Mouse (Mus musculus) limb, embryonic 10.5 days (tissue): Measurements from ENCODE around the gene Gm3233. TPM values are rescaled to one million over a fixed set of nuclear protein-coding genes. Genes with fewer than 3 reads are reported as not detected.
A peak's percentile ranks its signal among the peaks of the same experiment; 100 is the strongest.
"Not testable (repeated sequence)": the region's sequence is repeated elsewhere in the genome, so short reads cannot be mapped to it uniquely, and the experiment has no call there.

Experiments
- DNase-seq: peaks from one replicate; pipeline ENCODE4 v3.0.0-alpha.2; 2017; ENCODE audit warnings: low spot score
- H3K27ac ChIP-seq: fragments of 300-500 bp; sonication (generic); 2 replicates; pipeline ENCODE4 v1.5.1; 2016; ENCODE audit warnings: mild to moderate bottlenecking
- H3K27me3 ChIP-seq: fragments of 300-500 bp; sonication (generic); 2 replicates; pipeline ENCODE4 v1.6.1; 2016; ENCODE audit warnings: low read depth, mild to moderate bottlenecking; ENCODE audit not compliant: poor library complexity, severe bottlenecking
- H3K36me3 ChIP-seq: fragments of 300-500 bp; sonication (generic); 2 replicates; pipeline ENCODE4 v1.6.1; 2016; ENCODE audit warnings: mild to moderate bottlenecking, moderate library complexity
- H3K4me1 ChIP-seq: fragments of 300-500 bp; sonication (generic); 2 replicates; pipeline ENCODE4 v1.6.1; 2016
- H3K4me3 ChIP-seq: fragments of 300-500 bp; sonication (generic); 2 replicates; pipeline ENCODE4 v1.5.1; 2016; ENCODE audit warnings: mild to moderate bottlenecking, moderate library complexity
- H3K9me3 ChIP-seq: fragments of 300-500 bp; sonication (generic); replicated peaks from 2 replicates; pipeline ENCODE4 v1.6.1; 2016; ENCODE audit warnings: mild to moderate bottlenecking
- WGBS: fragments of 180-500 bp; shearing (Covaris S2); methylation state at CpG from one replicate; pipeline ENCODE4 v1.1.7; 2016; 5-methylcytosine and 5-hydroxymethylcytosine counted together
- polyA plus RNA-seq: library from polyadenylated mRNA; unstranded; fragments of >200 nt; fragmentation: Nextera tagmentation; extraction: Ambion mirVana; gene quantifications from 2 replicates; pipeline ENCODE4 v1.2.1, GENCODE M21; 2016

Gene Gm3233
- polyA plus RNA-seq, 1 experiment from 2014 or later = not detected

DNA sequence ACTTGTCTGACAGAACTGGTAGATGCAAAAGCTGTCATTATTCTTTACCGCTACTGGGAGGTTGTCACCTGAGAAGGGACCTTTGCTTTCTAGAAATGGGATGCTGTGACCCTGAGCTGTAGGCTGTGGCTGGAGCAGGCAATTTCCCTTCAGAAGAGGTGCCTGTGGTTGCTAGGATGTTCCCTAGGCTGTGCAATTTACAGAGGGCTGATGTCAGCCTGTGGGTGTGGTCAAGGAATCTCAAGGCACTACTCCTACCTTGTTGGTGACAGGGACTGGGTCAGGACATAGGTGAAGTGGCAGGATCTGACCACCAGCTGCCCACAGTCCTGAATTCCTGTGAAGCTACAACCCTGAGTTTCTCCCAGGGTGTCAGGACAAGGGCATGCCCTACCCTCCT, 10.2 kb upstream of the Gm3233 start:
- no peak overlapping the region for H3K4me3 ChIP-seq
- H3K27ac ChIP-seq = no peak overlapping the region
- WGBS = 79% methylated on average over 1 of the region's 1 CpGs
- DNase-seq = no peak
- H3K36me3 ChIP-seq = no peaks in the 10 kb centered on the region
- H3K27me3 ChIP-seq = no peaks in the 10 kb centered on the region
- H3K4me1 ChIP-seq = 0 out of 2 replicates have a peak, but pooled peaks cover 2% of the 10 kb centered on the region
- H3K9me3 ChIP-seq = no peaks in the 10 kb centered on the region

GRCm38 (mm10) chr10:77753448-77753847, 6.0 kb downstream of the Gm3233 start:
- no peaks in the 10 kb centered on the region for H3K9me3 ChIP-seq
- H3K4me3 ChIP-seq = no peak overlapping the region
- H3K27ac ChIP-seq = no peak overlapping the region
- no peaks in the 10 kb centered on the region for H3K27me3 ChIP-seq
- H3K36me3 ChIP-seq = no peaks in the 10 kb centered on the region
- peaks cover 26% of the 10 kb centered on the region for H3K4me1 ChIP-seq
- no peak for DNase-seq

GRCm38 (mm10) chr10:77752312-77752711, 7.2 kb downstream of the Gm3233 start:
- not testable (repeated sequence) for H3K36me3 ChIP-seq, DNase-seq, H3K27me3 ChIP-seq, H3K4me3 ChIP-seq, H3K27ac ChIP-seq, H3K9me3 ChIP-seq
- peaks cover 26% of the 10 kb centered on the region for H3K4me1 ChIP-seq
- 67% methylated on average over 3 of the region's 3 CpGs for WGBS

DNA sequence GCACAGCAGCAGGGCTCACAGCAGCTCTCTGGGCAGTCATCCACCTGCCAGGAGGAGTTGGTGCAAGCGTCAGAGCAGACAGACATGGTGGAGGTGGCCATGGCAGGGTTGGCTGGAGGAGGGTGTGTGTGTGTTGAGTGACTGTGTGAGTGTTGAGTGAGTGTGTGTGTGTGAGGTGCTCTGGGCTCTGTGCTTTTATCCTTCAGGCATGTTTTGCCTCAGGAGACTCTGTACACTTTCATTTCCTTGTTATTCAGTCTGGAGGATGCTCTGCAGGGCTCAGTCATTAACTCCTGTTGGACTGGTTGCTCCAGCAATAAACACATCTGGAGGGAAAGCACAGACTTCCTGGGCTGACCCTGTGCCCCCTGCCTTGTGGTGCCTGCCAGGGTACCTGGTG, 8.2 kb downstream of the Gm3233 start, which contains the start of gene Gm9736:
Gm9736 (minus strand) TSS at position 101 of the 400 bp plus-strand sequence.
- not testable (repeated sequence) for DNase-seq, H3K9me3 ChIP-seq, H3K27me3 ChIP-seq, H3K36me3 ChIP-seq, H3K4me3 ChIP-seq
- peak within 1 kb of the TSS; percentile 46 for H3K27ac ChIP-seq
- WGBS = 42% methylated on average over 1 of the region's 1 CpGs
- H3K4me1 ChIP-seq = peaks cover 26% of the 10 kb centered on the region

- DNase-seq, H3K4me3 ChIP-seq, H3K27me3 ChIP-seq, H3K9me3 ChIP-seq, H3K36me3 ChIP-seq: not testable (repeated sequence)
- 82% methylated on average over 1 of the region's 1 CpGs for WGBS
- peak overlapping the region; percentile 46; the same call in 1 of the 2 replicates for H3K27ac ChIP-seq
- peaks cover 26% of the 10 kb centered on the region for H3K4me1 ChIP-seq
Observed at GRCm38 (mm10) chr10:77750686-77751085, 8.8 kb downstream of the Gm3233 start.

DNA sequence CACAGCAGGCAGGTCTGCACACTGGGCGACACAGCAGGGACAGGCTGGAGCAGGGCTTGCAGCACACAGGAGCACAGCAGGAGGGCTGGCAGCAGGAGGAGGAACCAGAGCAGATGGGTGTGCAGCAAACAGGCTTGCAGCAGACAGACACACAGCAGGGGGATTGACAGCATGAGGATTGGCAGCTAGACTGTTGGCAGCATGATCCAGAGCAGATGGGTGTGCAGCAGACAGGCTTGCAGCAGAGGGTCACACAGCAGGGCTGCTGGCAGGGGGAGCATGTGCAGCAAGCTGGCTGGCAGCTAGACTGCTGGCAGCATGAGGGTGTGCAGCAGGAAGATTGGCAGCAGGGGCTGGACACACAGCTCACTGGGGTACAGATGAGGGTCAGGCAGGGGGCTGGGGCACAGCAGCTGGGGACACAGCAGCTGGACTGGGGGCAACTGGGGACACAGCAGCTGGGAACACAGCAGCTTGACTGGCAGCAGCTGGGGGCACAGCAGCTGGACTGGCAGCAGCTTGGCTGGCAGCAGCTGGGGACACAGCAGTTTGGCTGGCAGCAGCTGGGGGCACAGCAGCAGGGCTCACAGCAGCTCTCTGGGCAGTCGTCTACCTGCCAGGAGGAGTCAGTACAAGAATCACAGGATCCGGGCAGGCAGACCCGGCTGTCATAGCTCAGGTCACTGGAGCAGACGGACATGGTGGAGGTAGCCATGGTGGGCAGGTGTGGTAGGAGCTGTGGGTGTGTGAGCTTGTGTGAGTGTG, 17.4 kb downstream of the Gm3233 start, which contains the start of gene Gm18596:
Gm18596 (minus strand) TSS at position 715 of the 765 bp plus-strand sequence.
- 49% methylated on average over 5 of the region's 5 CpGs for WGBS
- Histone ChIP-seq H3K4me1 (peaks cover 35% of the 10 kb centered on the region), H3K27ac (peak within 1 kb of the TSS; percentile 59; the same call in 1 of the 2 replicates)
- H3K9me3 ChIP-seq, DNase-seq, H3K4me3 ChIP-seq, H3K36me3 ChIP-seq, H3K27me3 ChIP-seq: not testable (repeated sequence)

DNA sequence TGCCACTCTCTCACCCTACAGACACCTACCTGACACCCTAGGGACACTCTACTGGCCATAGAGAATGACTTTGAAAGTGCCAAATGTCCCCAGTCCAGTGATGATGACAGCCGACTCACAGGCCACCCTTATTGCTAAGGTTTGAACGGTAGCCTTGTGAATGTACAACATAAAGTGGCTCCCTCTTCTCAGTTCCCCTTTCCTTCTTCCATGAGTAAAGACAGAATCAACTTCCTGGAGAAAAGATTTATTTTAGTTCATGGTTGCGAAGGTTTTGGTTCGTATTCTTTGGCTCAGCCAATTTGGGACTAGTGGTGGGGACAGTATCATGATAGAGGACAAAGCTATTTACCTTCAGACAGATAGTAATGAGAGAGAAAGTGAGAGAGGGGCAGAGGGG, 20.6 kb downstream of the Gm3233 start:
- Histone ChIP-seq H3K4me1 (peaks cover 38% of the 10 kb centered on the region), H3K27me3 (no peaks in the 10 kb centered on the region), H3K27ac (no peak overlapping the region), H3K36me3 (no peaks in the 10 kb centered on the region), H3K4me3 (no peak overlapping the region), H3K9me3 (no peaks in the 10 kb centered on the region)
- no peak for DNase-seq
- 88% methylated on average over 4 of the region's 4 CpGs for WGBS

DNA sequence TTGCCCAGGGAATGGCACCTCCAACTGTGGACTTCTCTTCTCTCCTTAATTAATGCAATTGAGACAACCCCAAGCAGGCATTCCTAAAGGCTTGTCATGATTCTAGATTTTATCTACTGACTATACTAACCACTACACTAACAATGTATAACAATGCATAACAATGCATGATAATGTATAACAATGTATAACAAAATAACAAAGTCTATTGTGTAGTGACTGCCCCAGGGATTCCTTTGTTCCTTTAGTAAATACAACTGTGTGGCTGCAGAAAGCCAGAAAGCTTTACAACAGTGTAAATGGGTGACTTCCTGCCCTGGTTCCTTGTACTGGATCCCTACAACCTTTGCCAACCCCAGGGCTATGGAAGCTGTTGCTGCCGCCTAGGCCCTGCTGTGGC, 23.6 kb downstream of the Gm3233 start:
- Histone ChIP-seq H3K27me3 (no peaks in the 10 kb centered on the region), H3K36me3 (no peaks in the 10 kb centered on the region), H3K4me3 (no peak overlapping the region), H3K27ac (no peak overlapping the region), H3K4me1 (peaks cover 14% of the 10 kb centered on the region), H3K9me3 (no peaks in the 10 kb centered on the region)
- DNase-seq = no peak
- WGBS = 100% methylated on average over 1 of the region's 1 CpGs

DNA sequence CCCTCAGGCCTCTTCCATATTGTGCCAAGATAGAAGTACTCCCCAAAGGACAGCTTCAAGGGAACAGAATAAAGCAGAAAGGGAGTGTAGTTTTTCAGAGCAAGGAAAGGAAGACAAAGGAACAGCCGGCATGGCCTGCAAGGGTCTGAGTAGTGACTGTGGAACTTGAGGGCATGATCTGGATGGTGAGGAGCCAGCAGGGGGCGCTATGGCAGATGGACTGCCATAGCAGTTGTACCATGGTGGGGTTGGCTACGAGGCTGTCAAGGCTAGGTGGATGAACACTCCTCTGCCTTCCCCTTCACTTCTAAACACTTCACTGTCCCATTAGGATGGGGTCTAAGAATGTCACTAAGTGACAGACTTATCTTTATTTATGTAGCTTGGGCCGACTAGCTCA, 30.2 kb downstream of the Gm3233 start:
- H3K27me3 ChIP-seq = no peaks in the 10 kb centered on the region
- H3K4me1 ChIP-seq = no peaks in the 10 kb centered on the region
- H3K27ac ChIP-seq = no peak overlapping the region
- no peak overlapping the region for H3K4me3 ChIP-seq
- no peaks in the 10 kb centered on the region for H3K9me3 ChIP-seq
- DNase-seq = peak; percentile 47
- H3K36me3 ChIP-seq = no peaks in the 10 kb centered on the region
- 59% methylated on average over 4 of the region's 4 CpGs for WGBS

DNA sequence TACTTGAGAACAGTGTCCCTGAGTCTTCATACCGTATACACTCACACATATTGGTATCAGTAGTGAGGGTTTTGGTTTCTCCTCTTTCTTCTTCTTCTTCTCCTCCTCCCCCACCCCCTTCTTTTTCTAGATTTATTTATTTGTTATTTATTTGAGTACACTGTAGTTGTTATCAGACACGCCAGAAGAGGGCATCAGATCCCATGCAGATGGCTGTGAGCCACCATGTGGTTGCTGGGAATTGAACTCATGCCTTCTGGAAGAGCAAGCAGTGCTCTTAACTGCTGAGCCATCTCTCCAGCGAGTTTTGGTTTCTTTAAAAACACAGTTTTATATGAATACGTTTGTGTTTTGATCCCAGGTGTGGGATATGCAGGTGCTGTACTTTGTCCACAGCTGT, 31.2 kb downstream of the Gm3233 start:
- DNase-seq = no peak
- no peaks in the 10 kb centered on the region for H3K9me3 ChIP-seq
- H3K4me3 ChIP-seq = no peak overlapping the region
- no peaks in the 10 kb centered on the region for H3K4me1 ChIP-seq
- WGBS = 59% methylated on average over 4 of the region's 4 CpGs
- no peaks in the 10 kb centered on the region for H3K36me3 ChIP-seq
- no peak overlapping the region for H3K27ac ChIP-seq
- H3K27me3 ChIP-seq = no peaks in the 10 kb centered on the region

DNA sequence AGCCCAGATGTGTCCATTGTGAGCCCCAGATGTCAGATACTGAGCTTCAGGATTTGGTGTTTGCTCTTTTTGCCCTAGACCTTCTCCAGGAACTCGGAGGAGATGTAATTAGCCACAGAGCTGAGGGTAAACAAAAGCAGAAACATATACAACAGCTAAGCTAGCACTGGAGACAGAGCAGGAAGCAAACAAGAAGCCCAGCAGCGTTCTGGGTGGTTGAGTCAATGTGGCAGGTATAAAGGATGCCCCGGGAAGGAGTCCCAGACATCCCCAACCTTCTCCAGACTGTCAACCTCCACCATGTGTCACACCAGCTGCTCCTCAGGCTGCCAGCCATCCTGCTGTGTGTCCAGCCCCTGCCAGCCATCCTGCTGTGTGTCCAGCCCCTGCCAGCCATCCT, 33.3 kb downstream of the Gm3233 start, which contains the start of gene Gm10100:
Gm10100 (plus strand) TSS at position 301 of the 400 bp plus-strand sequence.
- Histone ChIP-seq H3K27me3 (no peaks in the 10 kb centered on the region), H3K36me3 (no peaks in the 10 kb centered on the region), H3K9me3 (no peaks in the 10 kb centered on the region), H3K27ac (no peak within 1 kb of the TSS), H3K4me1 (no peaks in the 10 kb centered on the region), H3K4me3 (no peak within 1 kb of the TSS)
- WGBS = 36% methylated on average over 3 of the region's 3 CpGs
- no peak for DNase-seq

DNA sequence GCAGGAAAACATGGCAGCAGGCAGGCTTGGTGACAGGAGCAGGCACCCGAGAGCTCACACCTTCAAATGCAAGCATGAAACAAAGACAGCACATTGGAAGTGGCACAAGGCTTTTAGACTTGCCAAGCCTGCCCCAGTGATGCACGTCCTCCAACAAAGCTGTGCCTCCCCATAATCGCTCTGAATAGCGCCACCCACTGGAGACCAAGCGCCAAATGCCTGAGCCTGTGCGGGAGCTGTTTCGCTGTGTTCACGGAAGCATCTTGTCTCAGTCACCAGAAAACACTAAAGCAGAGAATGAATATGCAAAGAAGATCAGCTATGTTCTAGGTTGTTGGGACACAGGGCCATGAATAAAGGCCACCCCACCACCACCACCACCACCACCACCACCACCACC, 34.6 kb downstream of the Gm3233 start:
- no peaks in the 10 kb centered on the region for H3K27me3 ChIP-seq
- no peaks in the 10 kb centered on the region for H3K36me3 ChIP-seq
- 78% methylated on average over 8 of the region's 8 CpGs for WGBS
- H3K4me3 ChIP-seq = no peak overlapping the region
- no peak for DNase-seq
- H3K9me3 ChIP-seq = no peaks in the 10 kb centered on the region
- H3K4me1 ChIP-seq = no peaks in the 10 kb centered on the region
- no peak overlapping the region for H3K27ac ChIP-seq

GRCm38 (mm10) chr10:77720299-77720698, 39.2 kb downstream of the Gm3233 start, which contains the start of gene Krtap12-1:
Gene Krtap12-1 (plus strand): TSS chr10:77720599.
- WGBS = 83% methylated on average over 1 of the region's 1 CpGs
- H3K4me3 ChIP-seq, H3K27ac ChIP-seq, H3K36me3 ChIP-seq, H3K27me3 ChIP-seq, H3K4me1 ChIP-seq, H3K9me3 ChIP-seq, DNase-seq: not testable (repeated sequence)
